Mouse (Mus musculus): ENCODE data around the gene Trim47.

GRCm38 (mm10) chr11:116133497-116133896 lies 6.5 kb upstream of the Trim47 start:
- TF ChIP-seq POLR2A (IDR thresholded peaks at IDR 0.05; ENCODE audit: low read depth, low read length) (no peak), CTCF (IDR thresholded peaks at IDR 0.05; ENCODE audit: borderline replicate concordance, insufficient read depth, low read length) (no peak)

All from embryonic fibroblast, embryonic 13.5 days (primary cell).